Mouse (Mus musculus) hindbrain, embryonic 13.5 days (tissue): ENCODE results near the gene Adamts12. TPM values are rescaled to one million over a fixed set of nuclear protein-coding genes. Genes with fewer than 3 reads are reported as not detected.

Source experiments
- ATAC-seq: fragments of 200-750 bp; cut with Nextera tagmentation; 2 replicates; pipeline ENCODE4 v1.8.0; 2017; ENCODE audit warnings: moderate TSS enrichment; ENCODE audit not compliant: low FRiP score
- H3K27ac ChIP-seq: fragments of 300-500 bp; sonication (generic); 2 replicates; pipeline ENCODE4 v1.5.1; 2015; ENCODE audit warnings: inconsistent platforms, mild to moderate bottlenecking, moderate library complexity
- H3K27me3 ChIP-seq: fragments of 300-500 bp; sonication (generic); 2 replicates; pipeline ENCODE4 v1.6.1; 2015; ENCODE audit warnings: mild to moderate bottlenecking, inconsistent platforms
- H3K36me3 ChIP-seq: fragments of 300-500 bp; sonication (generic); 2 replicates; pipeline ENCODE4 v1.6.1; 2015; ENCODE audit warnings: mild to moderate bottlenecking, inconsistent platforms
- H3K4me1 ChIP-seq: fragments of 300-500 bp; sonication (generic); replicated peaks from 2 replicates; pipeline ENCODE4 v1.6.1; 2015; ENCODE audit warnings: inconsistent platforms
- H3K4me2 ChIP-seq: fragments of 300-500 bp; sonication (generic); 2 replicates; pipeline ENCODE4 v1.6.1; 2015; ENCODE audit warnings: inconsistent platforms, mild to moderate bottlenecking, moderate library complexity
- H3K4me3 ChIP-seq: fragments of 300-500 bp; sonication (generic); 2 replicates; pipeline ENCODE4 v1.5.1; 2015; ENCODE audit warnings: mild to moderate bottlenecking, inconsistent platforms
- H3K9ac ChIP-seq: fragments of 300-500 bp; sonication (generic); 2 replicates; pipeline ENCODE4 v1.6.1; 2015; ENCODE audit warnings: mild to moderate bottlenecking, inconsistent platforms
- H3K9me3 ChIP-seq: fragments of 300-500 bp; sonication (generic); 2 replicates; pipeline ENCODE4 v1.6.1; 2016; ENCODE audit warnings: inconsistent platforms
- WGBS: fragments of 180-500 bp; shearing (Covaris S2); methylation state at CpG from one replicate; pipeline ENCODE4 v1.1.7; 2015; 5-methylcytosine and 5-hydroxymethylcytosine counted together
- polyA plus RNA-seq: library from polyadenylated mRNA; unstranded; fragments of >200 nt; fragmentation: Nextera tagmentation; extraction: Ambion mirVana; gene quantifications from 2 replicates; pipeline ENCODE4 v1.2.1, GENCODE M21; 2015

Gene Adamts12
- 2.1 and 2.4 TPM in 2 replicates for polyA plus RNA-seq

DNA sequence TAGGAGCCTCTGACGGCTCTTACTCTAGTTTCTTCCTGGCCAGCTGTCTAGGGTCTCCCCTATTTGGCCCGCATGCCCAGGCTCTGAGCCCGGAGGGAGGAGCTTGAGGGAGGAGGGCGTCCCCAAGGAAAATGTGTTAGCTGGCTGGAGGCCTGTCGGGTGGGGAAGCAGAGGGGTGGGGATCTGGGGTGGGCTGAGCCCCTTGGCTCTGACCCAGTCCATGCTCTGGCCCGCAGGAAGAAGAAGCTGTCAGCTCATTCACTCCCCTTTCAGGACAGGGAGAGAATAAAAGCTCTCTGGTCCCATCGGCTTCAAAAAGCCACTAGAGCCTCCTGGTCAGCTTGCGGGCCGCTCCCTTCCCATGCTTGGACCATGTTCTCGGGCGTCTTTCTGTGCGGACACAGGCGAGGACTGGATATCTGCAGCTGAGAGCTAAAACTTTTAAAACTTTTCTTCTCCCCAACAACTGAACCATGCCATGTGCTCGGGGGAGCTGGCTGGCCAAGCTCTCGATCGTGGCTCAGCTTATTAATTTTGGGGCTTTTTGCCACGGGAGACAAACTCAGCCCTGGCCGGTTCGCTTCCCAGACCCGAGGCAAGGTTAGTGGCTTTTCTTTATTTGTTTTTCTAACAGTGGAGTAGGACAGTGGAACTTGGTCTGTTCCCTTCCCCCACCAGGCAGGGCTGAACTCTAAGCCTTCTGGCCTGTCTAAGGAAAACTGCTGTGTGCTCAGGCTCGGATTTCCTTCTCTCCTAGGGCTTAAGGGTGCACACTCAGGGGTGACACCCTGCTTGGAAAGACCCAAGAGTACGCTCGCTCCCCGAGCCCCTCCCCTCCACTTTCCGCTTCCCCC is at the start of gene Adamts12:
Gene Adamts12 (plus strand): TSS at position 233 of the 854 bp plus-strand sequence.
- peak within 1 kb of the TSS; percentile 50 for H3K27ac ChIP-seq
- H3K36me3 ChIP-seq: no peaks in the 10 kb centered on the region
- H3K4me1 ChIP-seq: peaks cover 28% of the 10 kb centered on the region
- ATAC-seq: peak; percentile 90
- no peaks in the 10 kb centered on the region for H3K9me3 ChIP-seq
- peak within 1 kb of the TSS; percentile 34 for H3K4me3 ChIP-seq
- H3K27me3 ChIP-seq: no peaks in the 10 kb centered on the region
- peak within 1 kb of the TSS; percentile 66 for H3K9ac ChIP-seq
- 1% methylated on average over 24 of the region's 25 CpGs for WGBS
- H3K4me2 ChIP-seq: peak within 1 kb of the TSS; percentile 57

DNA sequence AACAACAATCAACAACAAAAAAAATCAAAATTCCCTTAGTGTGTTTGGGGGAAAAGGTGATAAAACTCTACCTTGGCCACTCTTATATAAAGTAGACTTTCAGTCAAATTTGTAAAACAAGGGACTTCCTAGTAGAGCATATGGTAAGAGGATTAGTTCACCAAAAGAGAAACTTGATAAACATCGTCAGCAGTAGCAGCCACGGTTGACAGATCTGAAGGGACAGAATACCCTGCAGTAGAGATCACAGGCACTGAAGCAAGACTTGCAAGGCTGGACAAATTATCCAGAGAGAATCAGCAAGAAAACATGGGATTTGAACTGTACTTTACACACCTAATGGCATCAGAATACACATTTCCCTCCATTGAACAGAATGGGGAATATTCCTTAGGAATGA is 49.7 kb upstream of the Adamts12 start:
- H3K9ac ChIP-seq: no peak overlapping the region
- H3K27ac ChIP-seq: no peak overlapping the region
- no peaks in the 10 kb centered on the region for H3K36me3 ChIP-seq
- no peaks in the 10 kb centered on the region for H3K9me3 ChIP-seq
- WGBS: 43% methylated on average over 2 of the region's 2 CpGs
- H3K4me1 ChIP-seq: no peaks in the 10 kb centered on the region
- H3K4me2 ChIP-seq: no peak overlapping the region
- H3K27me3 ChIP-seq: no peaks in the 10 kb centered on the region
- ATAC-seq: no peak
- no peak overlapping the region for H3K4me3 ChIP-seq

DNA sequence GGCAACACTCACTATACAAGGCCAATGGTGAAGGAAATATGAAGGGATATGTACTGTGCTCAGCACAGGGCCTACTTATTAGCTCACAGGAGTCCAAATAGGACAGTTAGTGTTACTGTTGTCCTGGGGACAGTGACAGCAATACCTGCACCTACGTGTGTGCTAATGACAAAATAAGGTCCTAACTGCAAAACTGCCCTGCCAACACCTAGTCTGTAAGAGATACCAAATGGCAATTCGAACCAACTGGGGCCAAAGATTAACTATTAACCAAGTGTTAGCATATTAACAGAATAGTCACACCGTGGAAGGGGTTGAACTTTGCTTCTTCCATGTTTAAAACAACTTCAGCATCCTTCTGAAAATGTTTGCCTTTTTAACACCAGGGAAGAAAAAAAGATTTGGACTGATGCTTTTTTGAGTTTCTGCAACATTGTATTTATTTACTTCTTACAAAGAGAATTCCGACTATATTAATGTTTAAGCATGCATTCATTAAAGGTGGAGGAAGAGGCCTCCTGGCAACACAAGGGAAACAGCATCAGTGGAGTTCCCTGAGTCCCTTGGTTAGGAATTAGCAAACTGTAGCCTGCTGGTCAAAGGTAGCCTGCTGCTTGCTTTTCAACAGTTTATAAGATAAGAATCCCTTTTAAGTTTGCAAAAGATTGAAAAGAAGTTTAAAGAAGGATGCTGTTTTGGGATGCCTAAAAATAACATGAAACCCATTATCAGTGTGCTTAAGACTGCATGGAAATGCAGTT is 37.6 kb upstream of the Adamts12 start:
- no peak overlapping the region for H3K27ac ChIP-seq
- no peaks in the 10 kb centered on the region for H3K4me1 ChIP-seq
- ATAC-seq: no peak
- no peaks in the 10 kb centered on the region for H3K9me3 ChIP-seq
- no peaks in the 10 kb centered on the region for H3K27me3 ChIP-seq
- H3K36me3 ChIP-seq: no peaks in the 10 kb centered on the region
- 74% methylated on average over 4 of the region's 4 CpGs for WGBS
- H3K4me2 ChIP-seq: no peak overlapping the region
- H3K4me3 ChIP-seq: no peak overlapping the region
- no peak overlapping the region for H3K9ac ChIP-seq

GRCm38 (mm10) chr15:11030188-11030587 is 34.4 kb upstream of the Adamts12 start:
- no peak for ATAC-seq
- Histone ChIP-seq H3K27me3 (peaks cover 18% of the 10 kb centered on the region), H3K36me3 (no peaks in the 10 kb centered on the region), H3K9me3 (no peaks in the 10 kb centered on the region), H3K4me3 (no peak overlapping the region), H3K4me1 (no peaks in the 10 kb centered on the region), H3K9ac (no peak overlapping the region), H3K4me2 (no peak overlapping the region), H3K27ac (no peak overlapping the region)
- WGBS: 69% methylated on average over 3 of the region's 3 CpGs

DNA sequence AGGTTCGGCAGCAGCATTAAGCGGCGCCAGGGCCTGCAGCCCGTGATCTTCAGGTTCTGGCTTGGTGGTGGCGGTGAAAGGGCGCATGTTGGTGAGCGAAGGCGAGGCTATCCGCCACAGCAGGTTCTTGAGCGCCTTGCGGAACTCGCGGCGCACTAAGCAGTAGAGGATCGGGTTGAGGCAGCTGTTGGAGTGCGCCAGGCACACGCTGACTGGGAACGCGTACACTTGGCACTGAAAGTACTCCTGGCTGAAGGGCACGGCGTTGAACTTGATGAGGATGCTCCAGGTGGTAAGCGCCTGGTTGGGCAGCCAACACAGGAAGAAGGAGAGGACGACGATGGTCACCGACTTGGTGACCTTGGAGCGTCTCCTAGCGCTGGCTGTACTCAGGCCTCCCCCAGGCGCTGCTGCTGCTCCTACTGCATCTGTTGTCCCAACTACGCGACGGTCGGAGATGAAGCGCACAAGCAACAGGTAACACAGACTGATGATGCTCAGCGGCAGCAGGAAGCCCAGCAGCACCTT is 28.6 kb upstream of the Adamts12 start:
- 5% methylated on average over 34 of the region's 34 CpGs for WGBS
- H3K27me3 ChIP-seq: peaks cover 53% of the 10 kb centered on the region
- H3K4me2 ChIP-seq: peak overlapping the region; percentile 80
- peak overlapping the region; percentile 43 for H3K4me3 ChIP-seq
- H3K9ac ChIP-seq: peak overlapping the region; percentile 63
- H3K4me1 ChIP-seq: peaks cover 25% of the 10 kb centered on the region
- no peaks in the 10 kb centered on the region for H3K36me3 ChIP-seq
- H3K27ac ChIP-seq: no peak overlapping the region
- no peaks in the 10 kb centered on the region for H3K9me3 ChIP-seq
- ATAC-seq: peak; percentile 17; the same call in 1 of the 2 replicates

- peaks cover 53% of the 10 kb centered on the region for H3K27me3 ChIP-seq
- 4% methylated on average over 49 of the region's 49 CpGs for WGBS
- H3K4me2 ChIP-seq: peak overlapping the region; percentile 80
- H3K27ac ChIP-seq: no peak overlapping the region
- peak; percentile 41 for ATAC-seq
- peak overlapping the region; percentile 43 for H3K4me3 ChIP-seq
- no peaks in the 10 kb centered on the region for H3K36me3 ChIP-seq
- H3K9me3 ChIP-seq: no peaks in the 10 kb centered on the region
- peaks cover 25% of the 10 kb centered on the region for H3K4me1 ChIP-seq
- peak overlapping the region; percentile 63 for H3K9ac ChIP-seq
These were observed 27.8 kb upstream of the Adamts12 start for GRCm38 (mm10) chr15:11036535-11037375.

- peak overlapping the region; percentile 63 for H3K9ac ChIP-seq
- WGBS: 2% methylated on average over 8 of the region's 8 CpGs
- H3K4me3 ChIP-seq: peak overlapping the region; percentile 43
- peak overlapping the region; percentile 80 for H3K4me2 ChIP-seq
- peak; percentile 6; the same call in 1 of the 2 replicates for ATAC-seq
- no peak overlapping the region for H3K27ac ChIP-seq
- peaks cover 25% of the 10 kb centered on the region for H3K4me1 ChIP-seq
- H3K9me3 ChIP-seq: no peaks in the 10 kb centered on the region
- H3K27me3 ChIP-seq: peaks cover 53% of the 10 kb centered on the region
- H3K36me3 ChIP-seq: no peaks in the 10 kb centered on the region
These were observed 27.3 kb upstream of the Adamts12 start for GRCm38 (mm10) chr15:11037376-11037695.

- Histone ChIP-seq H3K36me3 (no peaks in the 10 kb centered on the region), H3K27ac (no peak within 1 kb of the TSS), H3K9ac (peak within 1 kb of the TSS; percentile 63), H3K4me2 (peak within 1 kb of the TSS; percentile 80), H3K4me1 (peaks cover 25% of the 10 kb centered on the region), H3K27me3 (peaks cover 53% of the 10 kb centered on the region), H3K4me3 (peak within 1 kb of the TSS; percentile 43), H3K9me3 (no peaks in the 10 kb centered on the region)
- WGBS: 3% methylated on average over 16 of the region's 16 CpGs
- ATAC-seq: no peak
These were observed 26.9 kb upstream of the Adamts12 start, which contains the start of gene Rxfp3 for GRCm38 (mm10) chr15:11037711-11038110. Gene Rxfp3, minus strand, starts transcription at chr15:11037991.

- Histone ChIP-seq H3K4me2 (peak overlapping the region; percentile 80; the same call in 1 of the 2 replicates), H3K4me1 (peaks cover 25% of the 10 kb centered on the region)
These were observed 26.1 kb upstream of the Adamts12 start for GRCm38 (mm10) chr15:11038476-11038875.

GRCm38 (mm10) chr15:11040067-11040466 is 24.5 kb upstream of the Adamts12 start:
- peaks cover 25% of the 10 kb centered on the region for H3K4me1 ChIP-seq
- peaks cover 36% of the 10 kb centered on the region for H3K27me3 ChIP-seq
- no peaks in the 10 kb centered on the region for H3K9me3 ChIP-seq
- H3K9ac ChIP-seq: no peak overlapping the region
- H3K4me3 ChIP-seq: no peak overlapping the region
- no peak for ATAC-seq
- H3K27ac ChIP-seq: no peak overlapping the region
- 75% methylated on average over 5 of the region's 5 CpGs for WGBS
- H3K36me3 ChIP-seq: no peaks in the 10 kb centered on the region
- no peak overlapping the region for H3K4me2 ChIP-seq

More at GRCm38 (mm10) chr15:11038476-11038875, 26.1 kb upstream of the Adamts12 start:
- no peaks in the 10 kb centered on the region for H3K36me3 ChIP-seq
- H3K9ac ChIP-seq: no peak overlapping the region
- peaks cover 52% of the 10 kb centered on the region for H3K27me3 ChIP-seq
- no peaks in the 10 kb centered on the region for H3K9me3 ChIP-seq
- 2% methylated on average over 12 of the region's 12 CpGs for whole genome bisulfite sequencing
- no peak overlapping the region; the same call in 1 of the 2 replicates for H3K4me3 ChIP-seq
- ATAC-seq: no peak
- no peak overlapping the region for H3K27ac ChIP-seq

DNA sequence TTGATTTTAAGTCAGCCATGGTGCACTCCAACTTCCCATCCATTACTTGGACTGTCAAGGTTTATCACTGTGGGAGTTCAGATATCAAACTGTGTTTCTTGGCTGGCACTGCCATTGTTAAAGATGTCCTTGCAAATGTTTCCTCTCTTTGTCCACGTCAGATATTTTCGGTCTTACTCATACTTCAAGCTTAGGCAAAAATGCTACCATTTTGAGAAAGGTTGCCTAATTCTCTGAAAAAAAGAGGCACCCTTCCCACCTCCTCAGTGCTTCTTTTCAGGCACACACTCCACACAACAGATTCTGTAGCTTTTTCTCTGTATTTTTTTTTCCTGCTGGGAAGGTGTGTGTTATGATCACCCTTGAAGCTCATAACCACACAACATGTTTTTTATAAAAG is 23.4 kb upstream of the Adamts12 start:
- 84% methylated on average over 2 of the region's 2 CpGs for WGBS
- ATAC-seq: no peak
- no peak overlapping the region for H3K27ac ChIP-seq

More for the DNA sequence above, 23.4 kb upstream of the Adamts12 start:
- H3K4me2 ChIP-seq: no peak overlapping the region
- no peaks in the 10 kb centered on the region for H3K36me3 ChIP-seq
- peaks cover 16% of the 10 kb centered on the region for H3K4me1 ChIP-seq
- H3K9ac ChIP-seq: no peak overlapping the region
- H3K27me3 ChIP-seq: peaks cover 25% of the 10 kb centered on the region
- no peak overlapping the region for H3K4me3 ChIP-seq
- H3K9me3 ChIP-seq: no peaks in the 10 kb centered on the region
